Mouse (Mus musculus) inflammation-experienced regulatory T-cells (primary cell): ENCODE results near the gene Ggact. TPM values are rescaled to one million over a fixed set of nuclear protein-coding genes. Genes with fewer than 3 reads are reported as not detected.

ENCODE experiments used
- polyA plus RNA-seq, 2 experiments: library from polyadenylated mRNA; unstranded; fragments of 100-300 nt; shearing (Covaris generic); gene quantifications; one replicate each; pipeline ENCODE4 v1.2.1; 2017

Ggact gene
- 10 to 100 TPM; 12.5 to 29.4 TPM for polyA plus RNA-seq

GRCm38 (mm10) chr14:122913657-122914056, at the start of gene Ggact:
Ggact (minus strand) TSS chr14:122913757.

Other genes starting within 250 kb of the Ggact start
- 10 to 100 TPM; 18.4 to 21.7 TPM for gene Tmtc4, start 70.3 kb upstream of the Ggact start, polyA plus RNA-seq